Mouse (Mus musculus) bone marrow macrophage, adult 2 months (primary cell): ENCODE measurements around the gene Gm17783.

Experiments
- CTCF ChIP-seq: IDR thresholded peaks from 2 replicates; pipeline ENCODE4 v1.5.1; 2012; ENCODE audit warnings: low read depth, mild to moderate bottlenecking, low read length, moderate library complexity
- POLR2A ChIP-seq: IDR thresholded peaks from 2 replicates; pipeline ENCODE4 v1.6.1; 2012; ENCODE audit warnings: mild to moderate bottlenecking, low read depth, low read length, borderline replicate concordance

DNA sequence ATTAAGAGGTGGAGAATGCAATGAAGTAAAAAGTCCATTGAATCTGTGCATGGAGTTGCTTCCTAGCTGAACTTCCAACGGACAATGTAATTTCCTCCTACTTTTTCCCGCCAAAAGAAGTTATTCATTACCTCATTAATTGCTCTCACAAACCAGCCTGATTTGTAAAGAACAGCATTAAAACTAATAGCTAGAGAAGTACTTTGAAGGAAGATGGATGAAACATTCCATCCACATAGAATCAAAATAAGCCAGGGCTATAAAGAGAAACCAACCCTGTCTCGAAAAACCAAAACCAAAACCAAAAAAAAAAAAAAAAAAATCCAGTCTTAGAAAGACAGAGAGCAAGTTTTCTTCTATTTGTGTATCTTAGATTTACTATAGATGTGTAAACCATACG, at the start of gene Gm17783:
- no peak for TF ChIP-seq CTCF
- no peak for TF ChIP-seq POLR2A
